Mouse (Mus musculus): ENCODE data around the gene Spred2.

DNA sequence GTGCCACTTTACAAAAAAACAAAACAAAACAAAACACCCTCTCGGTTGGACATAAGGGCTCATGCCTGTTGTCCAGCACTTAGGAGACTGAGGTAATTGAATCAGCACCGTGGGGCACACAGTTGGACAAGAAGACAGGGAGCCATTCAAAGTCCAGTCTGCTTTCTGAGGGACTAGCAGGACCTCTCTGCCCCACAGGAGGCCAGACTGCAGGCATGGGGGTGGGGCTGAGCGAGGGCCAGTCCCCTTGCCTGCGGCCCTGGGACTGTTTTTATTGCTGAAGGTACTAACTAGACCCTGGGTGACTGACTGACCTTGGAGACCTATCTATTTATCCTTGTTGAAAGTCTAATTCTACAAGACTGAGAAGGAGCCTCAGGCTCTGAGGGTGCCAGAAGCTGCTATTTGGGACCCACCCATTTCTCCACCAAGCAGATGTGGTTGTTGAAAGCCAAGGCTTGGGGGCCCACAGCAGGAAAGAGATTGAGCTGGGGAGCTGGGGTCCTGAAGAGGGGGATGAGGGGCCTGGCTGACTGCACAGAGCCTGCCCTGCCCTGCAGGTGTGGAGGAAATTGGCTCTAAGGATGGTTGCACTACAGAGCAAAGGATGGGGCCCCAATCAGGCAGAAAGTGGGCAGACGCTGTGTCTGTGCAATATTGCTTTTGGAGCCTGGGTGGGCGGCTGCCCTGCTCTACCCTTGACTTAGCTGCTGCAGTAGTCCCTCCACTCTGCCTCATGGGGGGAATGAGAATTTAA, 117.2 kb downstream of the Spred2 start:
- TF ChIP-seq CTCF (IDR thresholded peaks at IDR 0.05; ENCODE audit: low read depth, low read length): no peak
- no peak for TF ChIP-seq GATA2 (IDR thresholded peaks at IDR 0.05; ENCODE audit: borderline replicate concordance, low read depth, low read length)

Data from G1E (cell line).